Mouse (Mus musculus) liver, adult 2 months (tissue): ENCODE measurements at regions not wholly inside any gene's neighbourhood (a gene's known extent, or its start where the extent isn't known, plus 50 kb on each side); places are given as distances from the start of the nearest gene placed in this dataset.

Experiments
- CTCF ChIP-seq: fragments of 200-500 bp; IDR thresholded peaks from 2 replicates; pipeline ENCODE4 v1.5.1; 2011; ENCODE audit warnings: low read depth, low read length, control low read depth
- POLR2A ChIP-seq: fragments of 200-500 bp; IDR thresholded peaks from 2 replicates; pipeline ENCODE4 v1.6.1; 2011; ENCODE audit warnings: low read length, control low read depth; ENCODE audit not compliant: insufficient read depth; ENCODE audit errors: extremely low read depth

- TF ChIP-seq POLR2A (no peak), CTCF (no peak)
Measured at GRCm38 (mm10) chr2:171864376-171864965, 178.8 kb downstream of the Cbln4 start.
